Comparison of ENCODE assay signal across 8 mouse cellular contexts in the genomic region with DNA sequence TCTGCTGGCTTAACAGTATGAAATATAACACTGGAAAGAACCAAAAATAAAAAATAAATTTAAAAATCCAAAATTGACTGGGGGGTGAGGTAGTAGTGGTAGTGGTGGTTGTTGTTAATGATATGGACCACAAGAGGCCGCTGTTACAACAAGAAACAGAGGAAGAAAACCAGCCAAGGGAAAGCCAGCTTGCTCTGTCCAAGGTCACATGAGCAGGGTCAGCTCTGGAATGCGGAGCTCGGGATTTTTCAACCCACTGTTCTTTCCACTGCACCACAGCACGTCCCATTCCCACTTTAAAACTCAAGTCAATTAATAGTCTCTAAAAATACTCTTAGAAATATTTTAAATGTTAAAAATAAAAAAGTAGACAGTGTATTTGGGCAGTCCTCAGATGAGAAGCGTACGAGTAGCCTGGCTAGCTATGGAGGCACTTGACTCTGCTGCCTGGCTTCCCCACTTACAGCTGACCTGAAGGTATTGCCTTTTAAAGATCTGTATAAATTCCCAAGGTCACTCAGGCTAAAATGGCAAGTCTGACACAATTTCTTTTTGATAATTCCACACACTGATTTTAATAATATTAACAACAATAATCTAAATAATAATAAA. TPM values are rescaled to one million over a fixed set of nuclear protein-coding genes. Genes with fewer than 3 reads are reported as not detected.
DNase-seq lines count a peak whose midpoint lies in the region; ATAC-seq and TF ChIP-seq lines count a peak whose summit lies in the region.

No protein-coding gene starts in this region.

- no peak overlapping the region for H3K27ac ChIP-seq in cerebellum, adult 2 months (ENCODE audit: insufficient read depth, low read length)

- H3K9me3 ChIP-seq in megakaryocyte, embryonic 14.5 days: no peaks in the 10 kb centered on the region

- no peak for TF ChIP-seq POLR2A in cerebellum, adult 2 months (IDR thresholded peaks at IDR 0.05; ENCODE audit: borderline replicate concordance, insufficient read depth, low read length)

- no peak overlapping the region for H3K4me3 ChIP-seq in cerebellum, adult 2 months (replicated peaks; ENCODE audit: insufficient read depth, low read depth, low read length)
- H3K4me3 ChIP-seq in megakaryocyte, embryonic 14.5 days (replicated peaks): peak overlapping the region; percentile 46

- no peaks in the 10 kb centered on the region for H3K27me3 ChIP-seq in cerebellum, adult 2 months (ENCODE audit: control insufficient read depth, insufficient read depth, low read length)
- peaks cover 2% of the 10 kb centered on the region for H3K27me3 ChIP-seq in megakaryocyte, embryonic 14.5 days (replicated peaks)

- WGBS in cerebellum, adult 2 months: 16% methylated on average over 6 of the region's 6 CpGs

- TF ChIP-seq CTCF in cerebellum, adult 2 months (IDR thresholded peaks at IDR 0.05; ENCODE audit: borderline replicate concordance, insufficient read depth, low read depth, low read length): peak; percentile 65; the same call in 1 of the 2 replicates

- no peaks in the 10 kb centered on the region for H3K36me3 ChIP-seq in megakaryocyte, embryonic 14.5 days (replicated peaks; ENCODE audit: low read length)

- ATAC-seq in activated CD4-positive, CD25-positive, alpha-beta regulatory T cell, adult 4 months: no peak

- DNase-seq in NIH3T3 (ENCODE audit: low read depth): peak; percentile 93
- DNase-seq in cerebellum, adult 2 months: peak; percentile 69 to 81
- DNase-seq in frontal cortex, postnatal 25 days (ENCODE audit: low spot score in 2 of 2): peak; percentile 17 to 48
- DNase-seq in hindlimb bud, embryonic 11.5 days (ENCODE audit: extremely low spot score, low read depth, low spot score): peak; percentile 57
- DNase-seq in left cerebral cortex, adult 11 months (ENCODE audit: low spot score): peak; percentile 39
- DNase-seq in right cerebral cortex, adult 2 months (ENCODE audit: low spot score in 2 of 2): peak; percentile 72 to 79

- H3K4me1 ChIP-seq in cerebellum, adult 2 months (ENCODE audit: control insufficient read depth, insufficient read depth, low read length): no peaks in the 10 kb centered on the region
- peaks cover 43% of the 10 kb centered on the region for H3K4me1 ChIP-seq in megakaryocyte, embryonic 14.5 days

RNA-seq across cellular contexts. Expression of a gene that starts 37.4 kb away (rescaled TPM):
- polyA plus RNA-seq in cerebellum, adult 2 months (2012; rRNA removed): 4.4 and 6.0 TPM in 2 replicates
- 0.22 and 0.34 TPM in 2 replicates for polyA plus RNA-seq in megakaryocyte, embryonic 14.5 days (2012; ENCODE audit: insufficient read depth, low replicate concordance)
- under 1 TPM; 0.32 to 0.46 TPM for polyA plus RNA-seq in activated CD4-positive, CD25-positive, alpha-beta regulatory T cell, adult 4 months (2017; shearing (Covaris generic))

Comparison
In these comparisons a context has a peak if more than half of its experiments do, and no peak if none do; other contexts are left out.
1. DNase-seq: peak in every context shown above with its lines; median percentile 93 in NIH3T3; 76 in right cerebral cortex, adult 2 months; 75 in cerebellum, adult 2 months; 57 in hindlimb bud, embryonic 11.5 days; 39 in left cerebral cortex, adult 11 months; 32 in frontal cortex, postnatal 25 days.